Mouse (Mus musculus) brain, embryonic 14.5 days (tissue): ENCODE measurements around the gene Sapcd1.

ENCODE experiments used
- CTCF ChIP-seq: fragments of 200-500 bp; IDR thresholded peaks from 2 replicates; pipeline ENCODE4 v1.5.1; 2012; ENCODE audit warnings: inconsistent platforms, mild to moderate bottlenecking, moderate library complexity, borderline replicate concordance; ENCODE audit not compliant: insufficient read depth, insufficient read length; ENCODE audit errors: extremely low read depth
- POLR2A ChIP-seq: fragments of 200-500 bp; IDR thresholded peaks from 2 replicates; pipeline ENCODE4 v1.6.1; 2012; ENCODE audit warnings: mild to moderate bottlenecking, inconsistent platforms, borderline replicate concordance; ENCODE audit not compliant: poor library complexity, insufficient read depth, insufficient read length, severe bottlenecking; ENCODE audit errors: extremely low read depth

DNA sequence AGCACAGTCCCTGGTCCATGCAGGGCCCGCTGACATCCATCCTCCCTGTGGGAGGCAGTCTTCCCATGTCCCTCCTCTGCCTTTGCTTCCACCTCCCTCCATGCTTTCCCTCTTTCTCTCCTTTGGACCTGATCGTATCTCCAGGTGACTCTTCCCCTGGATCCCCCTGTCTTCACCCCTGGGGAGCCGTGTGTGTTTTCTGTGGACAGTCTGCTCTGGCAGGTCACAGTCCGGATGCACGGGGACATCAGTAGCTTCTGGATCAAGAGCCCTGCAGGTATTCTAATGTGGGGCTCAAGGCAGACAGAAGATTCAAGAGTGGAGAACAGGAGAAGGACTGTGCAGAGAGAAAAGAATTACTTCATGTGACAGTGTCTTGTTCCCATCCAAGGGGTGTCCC, 4.6 kb downstream of the Sapcd1 start:
- TF ChIP-seq CTCF (no peak), POLR2A (no peak)
